Mouse (Mus musculus): ENCODE results near the gene 1300017J02Rik. TPM values are rescaled to one million over a fixed set of nuclear protein-coding genes. Genes with fewer than 3 reads are reported as not detected.

Gene 1300017J02Rik
- polyA plus RNA-seq, 1 experiment from 2014 or later: 40.7 TPM

GRCm38 (mm10) chr9:103302666-103303065, 2.2 kb downstream of the 1300017J02Rik start:
- Histone ChIP-seq H3K27ac (no peak overlapping the region), H3K36me3 (peaks cover 11% of the 10 kb centered on the region), H3K4me2 (no peak overlapping the region), H3K9ac (no peak overlapping the region), H3K27me3 (no peaks in the 10 kb centered on the region), H3K4me1 (replicated peaks) (peaks cover 51% of the 10 kb centered on the region), H3K4me3 (replicated peaks) (no peak overlapping the region), H3K9me3 (replicated peaks) (no peaks in the 10 kb centered on the region)
- 22% methylated on average over 3 of the region's 3 CpGs for WGBS (ENCODE audit: insufficient replicate concordance)
- ATAC-seq (ENCODE audit: low read depth): no peak
- DNase-seq: peak; percentile 58

- H3K4me2 ChIP-seq: no peak overlapping the region
- no peak overlapping the region for H3K27ac ChIP-seq
- H3K9me3 ChIP-seq (replicated peaks): no peaks in the 10 kb centered on the region
- no peak for ATAC-seq (ENCODE audit: low read depth)
- DNase-seq: no peak
- H3K4me1 ChIP-seq (replicated peaks): peaks cover 46% of the 10 kb centered on the region
- WGBS (ENCODE audit: insufficient replicate concordance): 62% methylated on average over 4 of the region's 4 CpGs
- no peak overlapping the region for H3K9ac ChIP-seq
- H3K27me3 ChIP-seq: no peaks in the 10 kb centered on the region
- H3K36me3 ChIP-seq: peaks cover 6% of the 10 kb centered on the region
- no peak overlapping the region for H3K4me3 ChIP-seq (replicated peaks)
Measured at GRCm38 (mm10) chr9:103302239-103302638, 2.6 kb downstream of the 1300017J02Rik start.

GRCm38 (mm10) chr9:103301086-103301485, 3.8 kb downstream of the 1300017J02Rik start:
- H3K4me3 ChIP-seq (replicated peaks): no peak overlapping the region
- no peaks in the 10 kb centered on the region for H3K9me3 ChIP-seq (replicated peaks)
- H3K4me2 ChIP-seq: no peak overlapping the region
- DNase-seq: no peak
- no peak for ATAC-seq (ENCODE audit: low read depth)
- H3K4me1 ChIP-seq (replicated peaks): peaks cover 35% of the 10 kb centered on the region
- no peak overlapping the region; the same call in 1 of the 2 replicates for H3K27ac ChIP-seq
- H3K9ac ChIP-seq: no peak overlapping the region
- WGBS (ENCODE audit: insufficient replicate concordance): 68% methylated on average over 8 of the region's 8 CpGs
- H3K36me3 ChIP-seq: no peaks in the 10 kb centered on the region
- no peaks in the 10 kb centered on the region for H3K27me3 ChIP-seq

GRCm38 (mm10) chr9:103294507-103294906, 10.4 kb downstream of the 1300017J02Rik start:
- Histone ChIP-seq H3K36me3 (no peaks in the 10 kb centered on the region), H3K27me3 (no peaks in the 10 kb centered on the region), H3K9me3 (replicated peaks) (no peaks in the 10 kb centered on the region), H3K27ac (peak overlapping the region; percentile 51), H3K4me2 (no peak overlapping the region), H3K9ac (no peak overlapping the region), H3K4me1 (replicated peaks) (peaks cover 15% of the 10 kb centered on the region), H3K4me3 (replicated peaks) (no peak overlapping the region)
- WGBS (ENCODE audit: insufficient replicate concordance): 41% methylated on average over 2 of the region's 2 CpGs
- ATAC-seq (ENCODE audit: low read depth): peak; percentile 86
- no peak for DNase-seq

GRCm38 (mm10) chr9:103288489-103289180, 16.2 kb downstream of the 1300017J02Rik start:
- WGBS (ENCODE audit: insufficient replicate concordance): 35% methylated on average over 13 of the region's 13 CpGs
- Histone ChIP-seq H3K4me1 (replicated peaks) (peaks cover 65% of the 10 kb centered on the region), H3K27me3 (no peaks in the 10 kb centered on the region), H3K4me2 (peak overlapping the region; percentile 65), H3K4me3 (replicated peaks) (peak overlapping the region; percentile 73), H3K9ac (peak overlapping the region; percentile 91), H3K9me3 (replicated peaks) (no peaks in the 10 kb centered on the region), H3K27ac (peak overlapping the region; percentile 99), H3K36me3 (peaks cover 8% of the 10 kb centered on the region)
- DNase-seq: no peak
- ATAC-seq (ENCODE audit: low read depth): peak; percentile 84

- Histone ChIP-seq H3K9ac (peak overlapping the region; percentile 91), H3K27me3 (no peaks in the 10 kb centered on the region), H3K36me3 (peaks cover 8% of the 10 kb centered on the region), H3K4me3 (replicated peaks) (peak overlapping the region; percentile 73), H3K9me3 (replicated peaks) (no peaks in the 10 kb centered on the region), H3K4me2 (peak overlapping the region; percentile 65), H3K4me1 (replicated peaks) (peaks cover 66% of the 10 kb centered on the region), H3K27ac (peak overlapping the region; percentile 99)
- DNase-seq (peak; percentile 88), ATAC-seq (ENCODE audit: low read depth) (peak; percentile 97)
- 25% methylated on average over 19 of the region's 19 CpGs for WGBS (ENCODE audit: insufficient replicate concordance)
Measured at GRCm38 (mm10) chr9:103287840-103288488, 16.9 kb downstream of the 1300017J02Rik start.

GRCm38 (mm10) chr9:103286901-103287422, 17.9 kb downstream of the 1300017J02Rik start:
- peak overlapping the region; percentile 91 for H3K9ac ChIP-seq
- H3K36me3 ChIP-seq: peaks cover 18% of the 10 kb centered on the region
- DNase-seq (no peak), ATAC-seq (ENCODE audit: low read depth) (no peak)
- H3K4me2 ChIP-seq: peak overlapping the region; percentile 65
- H3K27ac ChIP-seq: peak overlapping the region; percentile 99
- no peaks in the 10 kb centered on the region for H3K9me3 ChIP-seq (replicated peaks)
- peaks cover 73% of the 10 kb centered on the region for H3K4me1 ChIP-seq (replicated peaks)
- 59% methylated on average over 13 of the region's 13 CpGs for WGBS (ENCODE audit: insufficient replicate concordance)
- no peaks in the 10 kb centered on the region for H3K27me3 ChIP-seq
- peak overlapping the region; percentile 73 for H3K4me3 ChIP-seq (replicated peaks)

- WGBS (ENCODE audit: insufficient replicate concordance): 29% methylated on average over 4 of the region's 4 CpGs
- H3K4me3 ChIP-seq (replicated peaks): peak overlapping the region; percentile 73
- H3K27ac ChIP-seq: peak overlapping the region; percentile 99
- no peaks in the 10 kb centered on the region for H3K27me3 ChIP-seq
- DNase-seq (no peak), ATAC-seq (ENCODE audit: low read depth) (no peak)
- peaks cover 73% of the 10 kb centered on the region for H3K4me1 ChIP-seq (replicated peaks)
- peak overlapping the region; percentile 65 for H3K4me2 ChIP-seq
- H3K9ac ChIP-seq: peak overlapping the region; percentile 91
- peaks cover 23% of the 10 kb centered on the region for H3K36me3 ChIP-seq
- H3K9me3 ChIP-seq (replicated peaks): no peaks in the 10 kb centered on the region
Measured at GRCm38 (mm10) chr9:103286396-103286795, 18.5 kb downstream of the 1300017J02Rik start.

GRCm38 (mm10) chr9:103276876-103277275, 28.0 kb downstream of the 1300017J02Rik start:
- no peaks in the 10 kb centered on the region for H3K9me3 ChIP-seq (replicated peaks)
- 81% methylated on average over 6 of the region's 6 CpGs for WGBS (ENCODE audit: insufficient replicate concordance)
- no peak overlapping the region for H3K4me2 ChIP-seq
- no peak overlapping the region for H3K4me3 ChIP-seq (replicated peaks)
- ATAC-seq (ENCODE audit: low read depth): no peak
- H3K27me3 ChIP-seq: no peaks in the 10 kb centered on the region
- no peak overlapping the region for H3K9ac ChIP-seq
- DNase-seq: no peak
- peak overlapping the region; percentile 34; the same call in 1 of the 2 replicates for H3K27ac ChIP-seq
- peaks cover 95% of the 10 kb centered on the region for H3K36me3 ChIP-seq
- peaks cover 36% of the 10 kb centered on the region for H3K4me1 ChIP-seq (replicated peaks)

- peaks cover 36% of the 10 kb centered on the region for H3K4me1 ChIP-seq (replicated peaks)
- H3K36me3 ChIP-seq: peaks cover 92% of the 10 kb centered on the region
- no peak for DNase-seq
- no peak overlapping the region for H3K4me2 ChIP-seq
- H3K9me3 ChIP-seq (replicated peaks): no peaks in the 10 kb centered on the region
- peak overlapping the region; percentile 77 for H3K27ac ChIP-seq
- peak overlapping the region; percentile 26; the same call in 1 of the 2 replicates for H3K9ac ChIP-seq
- peak; percentile 76 for ATAC-seq (ENCODE audit: low read depth)
- WGBS (ENCODE audit: insufficient replicate concordance): 32% methylated on average over 1 of the region's 1 CpGs
- H3K4me3 ChIP-seq (replicated peaks): no peak overlapping the region
- H3K27me3 ChIP-seq: no peaks in the 10 kb centered on the region
Measured at GRCm38 (mm10) chr9:103275676-103276075, 29.2 kb downstream of the 1300017J02Rik start.

GRCm38 (mm10) chr9:103274819-103275218, 30.1 kb downstream of the 1300017J02Rik start:
- Histone ChIP-seq H3K9ac (no peak overlapping the region), H3K36me3 (peaks cover 83% of the 10 kb centered on the region), H3K27me3 (no peaks in the 10 kb centered on the region), H3K4me3 (replicated peaks) (no peak overlapping the region), H3K9me3 (replicated peaks) (no peaks in the 10 kb centered on the region), H3K27ac (peak overlapping the region; percentile 77; the same call in 1 of the 2 replicates), H3K4me1 (replicated peaks) (peaks cover 36% of the 10 kb centered on the region), H3K4me2 (no peak overlapping the region)
- ATAC-seq (ENCODE audit: low read depth) (no peak), DNase-seq (no peak)
- 69% methylated on average over 8 of the region's 8 CpGs for WGBS (ENCODE audit: insufficient replicate concordance)
